Mouse (Mus musculus) limb, embryonic 12.5 days (tissue): ENCODE measurements around the gene Ppan. TPM values are rescaled to one million over a fixed set of nuclear protein-coding genes. Genes with fewer than 3 reads are reported as not detected.

Source experiments
- microRNA-seq: library from miRNA; unstranded; fragments of <30 nt; microRNA quantifications from one replicate; pipeline ENCODE4, GENCODE M21; 2017
- polyA plus RNA-seq: library from polyadenylated mRNA; unstranded; fragments of >200 nt; fragmentation: Nextera tagmentation; extraction: Ambion mirVana; gene quantifications from 2 replicates; pipeline ENCODE4 v1.2.1, GENCODE M21; 2016

Ppan gene
- polyA plus RNA-seq, 1 experiment from 2014 or later: 82.1 TPM

Small RNAs within 50 kb of the gene (microRNA-seq; reads per million reads assigned to microRNA genes)
- gene Mir7081: 1.2 reads per million

Other genes with a start within 250 kb of the Ppan start
- gene Ubl5, start 245.3 kb upstream of the Ppan start, polyA plus RNA-seq: 395 and 428 TPM in 2 replicates
- gene Fbxl12, start 243.4 kb upstream of the Ppan start, polyA plus RNA-seq: 20.9 and 21.0 TPM in 2 replicates
- 52.2 and 52.7 TPM in 2 replicates for gene Pin1, start 236.1 kb upstream of the Ppan start, polyA plus RNA-seq
- gene Olfm2, start 141.8 kb upstream of the Ppan start, polyA plus RNA-seq: 2.9 and 3.3 TPM in 2 replicates
- gene Col5a3, start 73.1 kb upstream of the Ppan start, polyA plus RNA-seq: 0.28 and 0.55 TPM in 2 replicates
- gene Rdh8, start 69.7 kb upstream of the Ppan start, polyA plus RNA-seq: not detected in 2 replicates
- 3.1 TPM in 2 replicates for gene A230050P20Rik, start 19.5 kb upstream of the Ppan start, polyA plus RNA-seq
- gene Angptl6, start 8.4 kb upstream of the Ppan start, polyA plus RNA-seq: 2.2 and 2.3 TPM in 2 replicates
- gene Eif3g, start 10.4 kb downstream of the Ppan start, polyA plus RNA-seq: 328 and 335 TPM in 2 replicates
- 135 and 144 TPM in 2 replicates for gene Dnmt1, start 71.7 kb downstream of the Ppan start, polyA plus RNA-seq
- 52.9 and 53.4 TPM in 2 replicates for gene S1pr2, start 88.6 kb downstream of the Ppan start, polyA plus RNA-seq
- gene Mrpl4, start 114.6 kb downstream of the Ppan start, polyA plus RNA-seq: 134 and 135 TPM in 2 replicates
- 8.8 and 8.9 TPM in 2 replicates for gene Icam1, start 127.8 kb downstream of the Ppan start, polyA plus RNA-seq
- 1.9 and 2.5 TPM in 2 replicates for gene Icam4, start 141.2 kb downstream of the Ppan start, polyA plus RNA-seq
- 0.22 TPM in 1 of 2 replicates, not detected in the other for gene Icam5, start 143.9 kb downstream of the Ppan start, polyA plus RNA-seq
- 0.68 and 1.5 TPM in 2 replicates for gene Zglp1, start 178.9 kb downstream of the Ppan start, polyA plus RNA-seq
- 1.2 and 1.3 TPM in 2 replicates for gene Gm49373, start 184.9 kb downstream of the Ppan start, polyA plus RNA-seq
- gene Fdx1l, start 185.4 kb downstream of the Ppan start, polyA plus RNA-seq: 52.4 and 56.7 TPM in 2 replicates
- gene Gm38431, start 203.8 kb downstream of the Ppan start, polyA plus RNA-seq: 2.8 and 4.2 TPM in 2 replicates
- 60.8 and 77.0 TPM in 2 replicates for gene Raver1, start 203.8 kb downstream of the Ppan start, polyA plus RNA-seq
- 15.0 and 16.1 TPM in 2 replicates for gene Tyk2, start 243.1 kb downstream of the Ppan start, polyA plus RNA-seq